Mouse (Mus musculus): ENCODE measurements around the gene Tmed3. TPM values are rescaled to one million over a fixed set of nuclear protein-coding genes. Genes with fewer than 3 reads are reported as not detected.

Tmed3 gene
- polyA plus RNA-seq (2012; rRNA removed) = 132 and 133 TPM in 2 replicates

DNA sequence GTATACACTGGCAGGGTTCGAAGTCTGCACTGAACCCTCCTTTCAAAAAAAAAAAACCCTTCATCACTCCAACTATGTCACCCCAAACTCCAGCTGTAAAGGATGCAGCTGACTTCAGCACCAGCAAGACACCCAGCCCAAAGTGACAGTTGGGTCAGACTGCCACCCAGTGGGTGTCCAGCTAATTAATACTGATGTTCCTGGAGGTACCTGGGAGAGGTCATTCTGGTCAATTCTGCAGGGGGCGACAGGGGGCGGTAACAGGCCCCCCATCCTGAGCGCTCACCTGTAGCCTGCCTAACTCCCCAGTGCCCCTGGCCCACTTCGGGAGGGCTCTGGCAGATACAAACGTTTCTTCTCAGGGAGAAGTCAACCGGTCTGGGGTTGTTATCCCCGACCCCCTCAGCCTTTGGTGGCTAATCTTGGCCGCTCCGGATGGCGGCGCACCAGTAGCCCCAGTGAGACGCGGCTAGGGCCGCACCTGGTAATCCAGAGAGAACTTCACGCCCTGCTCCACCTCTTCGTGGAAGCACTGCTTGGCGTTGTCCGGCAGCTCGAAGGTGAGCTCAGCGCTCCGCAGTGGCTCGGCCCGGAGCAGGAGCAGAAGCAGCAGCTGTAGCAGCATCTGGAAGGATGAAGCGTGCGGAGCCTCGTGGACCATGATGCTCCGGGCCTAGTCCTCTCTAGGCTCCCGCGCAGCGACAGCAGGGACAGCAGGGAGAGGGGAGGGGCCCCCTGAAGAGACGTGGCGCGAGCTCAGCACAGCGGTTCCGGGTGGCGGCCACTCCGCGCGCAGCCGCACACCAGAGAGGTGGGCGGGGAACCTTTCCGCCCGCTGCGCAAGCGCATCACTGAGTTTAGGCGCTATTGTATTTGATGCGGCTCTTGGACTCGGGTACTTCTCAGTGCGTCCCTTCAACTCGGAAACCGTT lies at the start of gene Tmed3:
Gene Tmed3, minus strand, starts transcription at position 804 of the 932 bp plus-strand sequence.
- DNase-seq (ENCODE audit: low spot score) = peak; percentile 78

DNA sequence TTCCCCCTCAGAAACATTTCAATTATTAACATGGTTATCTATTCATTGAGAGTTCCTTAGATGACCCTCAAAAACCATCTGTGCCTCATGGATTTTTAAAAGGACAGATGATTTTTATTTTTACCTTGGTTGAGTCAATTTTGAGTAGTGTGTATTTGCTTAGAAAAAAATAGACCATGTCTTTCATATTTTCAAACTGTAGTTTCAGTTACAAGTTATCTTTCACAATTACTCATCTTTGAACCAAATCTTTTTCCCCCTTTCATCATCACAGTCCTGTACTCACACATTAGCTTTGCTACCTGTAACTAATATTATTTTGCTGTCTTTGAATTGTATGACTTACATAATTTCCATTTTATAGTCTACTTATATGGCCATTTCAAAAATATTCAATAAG lies 35.2 kb upstream of the Tmed3 start:
- no peak for DNase-seq (ENCODE audit: low spot score)

- no peak for DNase-seq (ENCODE audit: low spot score)
Measured at GRCm38 (mm10) chr9:89738295-89738694, 33.4 kb upstream of the Tmed3 start, which contains the start of gene Ankrd34c. Ankrd34c (minus strand) TSS chr9:89738475.

DNA sequence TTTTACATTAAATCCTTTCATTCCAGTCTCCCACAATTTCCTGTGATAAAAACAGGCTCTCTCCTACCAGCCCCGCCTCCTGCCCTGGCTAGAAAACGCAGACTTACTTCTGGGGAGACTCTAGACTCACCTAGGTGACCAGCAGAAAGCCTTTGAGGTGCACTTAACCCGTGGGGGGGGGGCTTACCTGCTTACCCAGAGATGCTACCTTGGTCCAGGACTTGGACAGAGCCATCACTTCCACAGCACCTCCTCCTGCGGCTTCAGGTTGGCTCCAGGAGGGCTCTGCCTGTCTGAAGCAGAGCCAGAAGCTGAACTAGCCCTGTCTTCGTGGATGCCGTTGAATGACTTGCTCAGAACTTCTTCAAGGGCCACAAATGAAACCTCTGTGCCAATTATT lies 33.0 kb upstream of the Tmed3 start:
- no peak for DNase-seq (ENCODE audit: low spot score)

GRCm38 (mm10) chr9:89736932-89737705 lies 32.3 kb upstream of the Tmed3 start:
- DNase-seq (ENCODE audit: low spot score) = no peak

DNA sequence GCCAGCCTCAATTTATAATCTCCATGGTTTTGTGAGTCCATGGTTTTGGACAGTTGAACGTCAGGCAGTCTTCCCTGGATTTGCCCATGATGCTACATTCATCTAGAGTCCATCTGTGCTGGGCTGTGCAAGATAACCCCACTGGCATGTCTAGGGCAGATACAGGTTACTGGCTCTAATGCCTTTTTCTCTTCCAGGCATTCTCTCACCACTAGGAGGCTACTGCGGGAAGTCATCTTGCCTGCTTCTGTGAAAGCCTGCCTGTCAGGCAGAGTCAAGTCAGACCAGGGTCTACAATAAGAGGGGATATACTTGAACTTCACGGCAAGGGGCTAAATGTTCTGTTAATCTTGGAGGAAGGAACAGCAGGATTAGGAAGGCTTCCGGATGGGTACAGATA lies 2.0 kb upstream of the Tmed3 start:
- no peak for DNase-seq (ENCODE audit: low spot score)

DNA sequence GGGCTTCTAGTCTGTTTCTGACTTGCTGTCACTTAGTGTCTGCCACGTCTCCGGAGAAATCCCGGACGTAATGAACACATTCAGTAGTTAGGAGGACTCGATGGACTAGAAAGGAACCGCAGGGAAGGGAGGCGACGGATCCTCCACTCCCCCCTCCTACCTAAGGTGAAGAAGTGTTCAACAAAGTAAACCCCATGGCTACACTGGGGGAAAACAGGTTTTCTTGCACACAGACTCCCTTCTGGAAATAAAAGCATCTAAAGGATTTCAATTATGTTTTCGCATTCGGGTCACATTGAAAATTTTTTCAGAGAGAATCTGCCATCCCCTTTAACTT lies 297 bp upstream of the Tmed3 start:
- no peak for DNase-seq (ENCODE audit: low spot score)

- DNase-seq (ENCODE audit: low spot score) = no peak
Measured at GRCm38 (mm10) chr9:89700910-89701457, 3.9 kb downstream of the Tmed3 start.

DNA sequence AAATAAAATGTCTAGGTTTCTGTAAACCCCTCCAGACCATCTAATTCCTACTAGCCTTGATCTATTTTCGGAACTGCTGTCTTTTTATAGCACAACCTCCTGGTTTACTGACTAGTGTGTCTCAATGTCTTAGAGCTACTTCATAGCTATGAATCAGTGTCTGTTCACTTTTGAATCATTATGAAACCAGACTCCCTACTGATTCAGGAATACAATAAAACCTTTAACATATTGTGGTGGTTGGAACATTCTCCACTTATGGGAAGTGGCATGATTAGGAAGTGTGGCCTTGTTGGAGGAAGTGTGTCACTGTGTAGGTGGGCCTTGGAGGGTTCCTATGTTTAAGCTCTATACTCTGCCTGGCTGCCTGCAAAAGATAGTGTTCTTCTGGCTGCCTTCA lies 9.7 kb downstream of the Tmed3 start:
- DNase-seq (ENCODE audit: low spot score) = no peak

- no peak for DNase-seq (ENCODE audit: low spot score)
Measured at GRCm38 (mm10) chr9:89693670-89694069, 11.2 kb downstream of the Tmed3 start.

GRCm38 (mm10) chr9:89689179-89689578 lies 15.7 kb downstream of the Tmed3 start:
- DNase-seq (ENCODE audit: low spot score) = no peak

DNA sequence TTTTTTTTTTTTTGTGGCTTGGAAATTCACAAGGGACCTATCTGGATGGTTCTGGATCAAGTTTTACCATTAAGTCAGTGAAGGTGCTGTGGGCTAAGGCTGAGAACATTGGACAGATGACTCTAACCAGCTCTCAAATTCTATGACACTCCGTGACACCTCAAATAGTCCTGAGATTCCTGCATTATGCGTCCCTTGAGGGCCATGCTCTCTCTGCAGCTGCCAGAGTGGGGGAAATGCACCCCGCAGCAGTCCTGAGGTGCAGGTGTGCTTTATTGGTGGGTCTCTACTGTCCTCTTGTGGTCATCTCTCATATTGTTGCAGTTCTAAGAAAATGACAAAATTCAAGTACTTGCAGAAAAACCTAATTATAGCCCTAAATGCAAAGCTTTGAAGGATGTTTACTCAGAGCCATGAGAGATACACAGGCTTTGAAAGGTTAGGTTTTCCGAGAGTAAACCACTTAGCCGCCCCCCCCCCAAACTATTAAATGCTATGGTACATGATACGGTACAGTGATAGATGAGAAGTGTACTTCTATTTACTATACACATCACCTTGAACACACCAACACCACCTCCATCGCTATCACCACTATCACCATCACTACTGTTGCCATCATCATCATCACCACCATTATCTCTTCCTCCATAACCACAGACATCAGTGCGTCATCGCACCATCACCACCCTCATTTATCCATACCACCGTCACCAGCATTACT lies 17.2 kb downstream of the Tmed3 start:
- no peak for DNase-seq (ENCODE audit: low spot score)

- no peak for DNase-seq (ENCODE audit: low spot score)
Measured at GRCm38 (mm10) chr9:89686262-89686661, 18.6 kb downstream of the Tmed3 start.

- no peak for DNase-seq (ENCODE audit: low spot score)
Measured at GRCm38 (mm10) chr9:89678974-89679373, 25.9 kb downstream of the Tmed3 start.

DNA sequence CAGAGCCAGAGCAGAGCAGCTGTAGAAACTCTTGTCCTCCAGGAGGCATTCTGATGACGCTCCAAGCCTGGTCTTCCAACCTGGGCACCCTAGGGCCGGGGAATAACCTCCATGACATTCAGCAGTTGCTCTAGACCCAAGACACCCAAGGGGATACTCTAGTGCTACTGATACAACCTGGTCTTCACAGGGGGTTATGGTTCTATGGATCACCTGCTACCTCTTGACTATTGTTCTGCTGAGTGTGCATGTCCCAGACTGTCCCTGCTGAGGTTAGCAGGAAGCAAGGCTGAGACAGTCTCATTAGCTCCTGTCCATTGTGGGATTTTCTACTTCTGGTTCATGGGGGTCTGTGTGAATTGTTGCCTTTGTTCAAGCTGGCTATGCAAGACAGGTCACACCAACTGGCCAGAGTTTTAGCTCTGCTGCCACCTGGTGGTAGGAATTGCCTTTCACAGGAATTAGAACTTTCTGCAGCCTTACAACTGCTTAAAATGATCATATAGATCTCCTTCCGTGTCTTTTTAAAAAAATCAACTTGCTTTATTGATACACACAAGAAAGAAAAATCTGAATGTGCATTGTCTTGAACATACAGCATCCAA lies 30.8 kb downstream of the Tmed3 start:
- peak; percentile 33 for DNase-seq (ENCODE audit: low spot score)

- no peak for DNase-seq (ENCODE audit: low spot score)
Measured at GRCm38 (mm10) chr9:89673402-89673801, 31.5 kb downstream of the Tmed3 start.

DNA sequence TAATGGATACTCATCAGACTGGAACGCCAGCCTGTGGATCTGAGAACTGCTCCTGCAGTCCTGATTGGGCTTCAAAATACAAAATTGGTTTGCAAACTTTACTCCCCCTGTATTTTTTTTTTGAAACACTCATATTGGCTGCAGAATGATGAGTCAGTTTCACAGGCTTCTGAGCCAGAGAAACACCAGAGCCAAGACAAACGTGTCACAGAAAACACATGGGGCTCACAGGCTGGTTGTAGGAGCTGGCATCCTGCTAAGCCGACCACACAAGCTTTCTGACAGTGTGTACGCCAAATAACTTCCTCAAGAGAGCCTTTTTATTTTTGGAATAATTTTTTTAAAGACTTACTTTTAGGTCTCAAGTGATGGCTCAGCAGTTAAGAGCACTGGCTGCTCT lies 35.0 kb downstream of the Tmed3 start:
- no peak for DNase-seq (ENCODE audit: low spot score)

DNA sequence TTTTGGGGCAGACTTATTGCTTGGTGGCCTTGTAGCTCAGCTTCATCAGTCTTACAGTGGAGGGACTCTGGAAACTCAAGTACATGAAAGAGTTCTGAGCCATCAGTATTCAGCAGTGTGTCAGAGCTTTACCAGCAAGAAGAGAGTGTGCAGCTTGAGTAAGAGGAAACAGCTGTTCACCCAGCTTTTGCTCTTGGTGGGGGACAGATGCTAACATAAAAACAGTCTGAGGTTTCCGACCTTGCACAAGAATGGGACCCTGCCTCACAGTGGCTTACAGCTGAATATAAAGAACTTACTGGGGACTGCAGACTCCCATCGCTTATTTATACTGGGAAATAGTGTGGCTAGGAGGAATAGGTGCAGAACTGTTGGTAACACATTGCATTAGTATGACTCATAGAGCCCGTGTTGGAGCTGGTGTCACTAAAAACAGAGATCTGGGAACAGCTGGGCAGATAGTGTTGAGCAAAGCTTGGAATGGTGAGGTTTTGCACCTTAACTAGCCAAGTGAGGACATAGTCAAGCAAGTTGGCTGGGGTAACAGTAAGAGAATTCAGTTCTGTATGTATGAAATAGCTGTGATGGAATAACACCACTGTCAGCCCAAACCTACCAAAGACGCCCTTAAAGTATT lies 37.4 kb downstream of the Tmed3 start:
- no peak for DNase-seq (ENCODE audit: low spot score)

DNA sequence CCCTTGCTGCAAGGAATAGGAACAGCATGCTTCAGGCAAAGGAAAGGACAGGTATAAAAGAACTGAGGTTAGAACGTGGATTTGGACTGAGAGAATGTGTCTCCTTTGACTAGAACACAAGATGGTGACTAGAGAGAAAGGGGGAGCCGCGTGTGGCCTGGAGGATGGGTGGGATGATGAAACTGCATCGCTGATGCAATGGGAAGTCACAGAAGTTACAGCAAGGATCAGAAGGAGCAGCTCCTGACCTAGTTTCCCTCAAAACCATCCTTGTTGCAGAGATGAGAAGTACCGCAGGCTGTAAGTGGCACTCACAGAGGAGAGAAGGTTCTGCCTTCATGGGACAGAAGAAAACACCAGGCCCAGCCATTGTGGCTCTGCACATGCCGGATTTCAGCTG lies 54.0 kb downstream of the Tmed3 start:
- DNase-seq (ENCODE audit: low spot score) = no peak
